13 mouse cellular contexts compared by ENCODE assay signal in the genomic region with DNA sequence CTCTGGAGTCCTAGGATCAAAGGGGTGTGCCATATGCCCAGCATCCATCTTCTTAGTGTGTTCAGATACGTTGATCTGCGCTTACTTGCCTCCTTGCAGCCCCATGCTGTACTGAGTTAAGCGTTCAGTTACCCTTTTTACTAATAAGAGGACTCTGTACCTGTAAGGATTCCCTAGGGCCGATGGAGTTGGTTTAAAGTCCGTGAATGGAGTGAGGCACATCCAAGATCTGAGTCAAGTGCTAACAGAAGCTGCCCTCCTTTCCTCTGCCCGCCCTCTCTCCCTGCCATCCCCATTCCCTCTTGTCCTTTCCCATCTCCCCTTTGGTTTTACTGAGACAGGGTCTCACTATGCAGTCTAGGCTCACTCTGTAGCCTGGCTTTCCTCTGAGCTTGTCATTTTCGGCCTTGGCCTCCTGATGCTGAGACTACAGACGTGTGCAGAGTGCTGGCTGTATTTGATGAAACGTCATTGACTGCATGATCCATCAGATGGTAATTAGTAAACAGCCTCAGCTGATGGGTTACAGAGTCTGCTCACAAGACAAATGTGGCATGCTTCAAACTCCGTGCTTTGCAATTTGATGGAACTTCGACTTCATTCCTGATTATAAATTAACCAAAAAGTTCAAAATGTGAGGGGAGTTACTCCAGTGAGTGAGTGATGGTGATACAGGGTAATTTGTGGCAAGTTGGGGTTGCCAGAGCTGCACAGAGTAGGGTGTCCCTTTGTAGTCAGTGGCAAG.
"Had no signal": no experiment of that assay in that cellular context is flagged by ENCODE, and none has a peak within 500 bp of the region (broad histone marks: within the 10 kb centered on the region; RNA-seq: fewer than 3 reads in every experiment).

No protein-coding gene starts in this region.

- H3K4me1 ChIP-seq: limb, embryonic 15.5 days; liver, embryonic 12.5 days; midbrain, embryonic 15.5 days; stomach, embryonic 15.5 days had no signal

- ATAC-seq: liver, embryonic 12.5 days; midbrain, embryonic 15.5 days had no signal

- H3K9me3 ChIP-seq: limb, embryonic 15.5 days; liver, embryonic 12.5 days; midbrain, embryonic 10.5 days; midbrain, embryonic 15.5 days; neural tube, embryonic 13.5 days; stomach, embryonic 15.5 days had no signal

- H3K36me3 ChIP-seq: limb, embryonic 15.5 days; liver, embryonic 12.5 days; midbrain, embryonic 10.5 days; midbrain, embryonic 15.5 days; neural tube, embryonic 13.5 days; stomach, embryonic 15.5 days had no signal

- H3K27me3 ChIP-seq: liver, embryonic 12.5 days; neural tube, embryonic 13.5 days; stomach, embryonic 15.5 days had no signal

- DNase-seq: lung, embryonic 14.5 days; lung, postnatal 10 days; lung, postnatal 4 days; right cerebral cortex, postnatal 14 days; thymus, adult 2 months; thymus, postnatal 25 days had no signal

- H3K9ac ChIP-seq: limb, embryonic 15.5 days; liver, embryonic 12.5 days; lung, embryonic 14.5 days; midbrain, embryonic 15.5 days; neural tube, embryonic 13.5 days; stomach, embryonic 15.5 days had no signal

- H3K4me3 ChIP-seq: left cerebral cortex, adult 2 months; limb, embryonic 15.5 days; liver, embryonic 12.5 days; midbrain, embryonic 10.5 days; midbrain, embryonic 15.5 days; neural tube, embryonic 13.5 days; stomach, embryonic 15.5 days had no signal

- H3K4me2 ChIP-seq: limb, embryonic 15.5 days; liver, embryonic 12.5 days; lung, embryonic 14.5 days; midbrain, embryonic 15.5 days; neural tube, embryonic 13.5 days; stomach, embryonic 15.5 days had no signal

- H3K27ac ChIP-seq: left cerebral cortex, adult 2 months; limb, embryonic 15.5 days; liver, embryonic 12.5 days; midbrain, embryonic 10.5 days; midbrain, embryonic 15.5 days; neural tube, embryonic 13.5 days; stomach, embryonic 15.5 days had no signal
